Mouse (Mus musculus): Measurements from ENCODE around the gene Itga3. TPM values are rescaled to one million over a fixed set of nuclear protein-coding genes. Genes with fewer than 3 reads are reported as not detected.

Itga3 gene
- polyA plus RNA-seq, 1 experiment = 0.27 TPM

DNA sequence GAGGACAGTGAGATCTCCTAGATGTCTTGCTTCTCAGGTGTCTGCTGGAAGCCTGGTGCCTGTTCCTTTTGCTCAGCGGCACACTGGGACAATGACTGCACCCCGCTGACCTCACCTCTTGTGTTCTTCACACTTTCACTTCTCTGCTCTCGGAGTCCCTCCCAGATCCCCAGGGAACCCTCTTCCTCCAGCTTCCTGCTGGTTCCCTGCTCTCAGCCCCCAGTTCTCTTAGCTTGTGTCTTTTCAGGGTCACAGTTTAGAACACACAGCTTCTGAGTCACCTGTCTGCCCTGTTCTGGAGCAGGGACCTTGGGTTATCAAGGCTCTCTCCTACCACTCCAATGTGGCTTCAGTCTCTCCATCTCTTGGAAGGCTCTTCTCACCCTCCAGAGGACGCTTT lies 7.6 kb upstream of the Itga3 start:
- H3K4me1 ChIP-seq (ENCODE audit: control insufficient read depth, insufficient read depth, low read length) = no peaks in the 10 kb centered on the region
- no peak for TF ChIP-seq POLR2A (IDR thresholded peaks at IDR 0.05; ENCODE audit: borderline replicate concordance, low read depth, low read length)
- TF ChIP-seq CTCF (IDR thresholded peaks at IDR 0.05; ENCODE audit: low read depth, low read length) = no peak
- no peak overlapping the region for H3K4me3 ChIP-seq (ENCODE audit: insufficient read depth, low read length)
- no peak overlapping the region for H3K27ac ChIP-seq (ENCODE audit: insufficient read depth, low read depth, low read length)

DNA sequence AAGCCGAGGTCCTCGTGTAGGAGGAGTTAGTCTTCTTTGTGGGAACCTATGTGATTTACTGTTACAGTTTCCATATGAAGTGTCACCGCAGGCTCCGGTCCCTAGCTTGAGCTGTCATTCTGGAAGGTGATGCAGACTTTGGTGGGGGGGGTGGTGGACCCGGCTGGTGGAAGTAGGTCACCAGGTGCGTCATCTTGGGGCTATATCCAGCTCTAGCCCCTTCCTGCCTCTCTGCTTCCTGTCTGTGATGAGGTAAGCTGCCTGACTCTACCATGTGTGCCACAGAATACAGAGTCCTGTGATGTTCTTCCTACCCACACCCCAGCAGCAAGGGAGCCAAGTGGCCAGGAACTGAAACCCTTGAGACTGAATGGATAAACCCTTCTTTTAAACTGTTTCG lies 6.3 kb upstream of the Itga3 start:
- H3K27ac ChIP-seq (ENCODE audit: insufficient read depth, low read depth, low read length) = no peak overlapping the region
- TF ChIP-seq CTCF (IDR thresholded peaks at IDR 0.05; ENCODE audit: low read depth, low read length) = no peak
- no peak for TF ChIP-seq POLR2A (IDR thresholded peaks at IDR 0.05; ENCODE audit: borderline replicate concordance, low read depth, low read length)
- H3K4me3 ChIP-seq (ENCODE audit: insufficient read depth, low read length) = no peak overlapping the region
- no peaks in the 10 kb centered on the region for H3K4me1 ChIP-seq (ENCODE audit: control insufficient read depth, insufficient read depth, low read length)

DNA sequence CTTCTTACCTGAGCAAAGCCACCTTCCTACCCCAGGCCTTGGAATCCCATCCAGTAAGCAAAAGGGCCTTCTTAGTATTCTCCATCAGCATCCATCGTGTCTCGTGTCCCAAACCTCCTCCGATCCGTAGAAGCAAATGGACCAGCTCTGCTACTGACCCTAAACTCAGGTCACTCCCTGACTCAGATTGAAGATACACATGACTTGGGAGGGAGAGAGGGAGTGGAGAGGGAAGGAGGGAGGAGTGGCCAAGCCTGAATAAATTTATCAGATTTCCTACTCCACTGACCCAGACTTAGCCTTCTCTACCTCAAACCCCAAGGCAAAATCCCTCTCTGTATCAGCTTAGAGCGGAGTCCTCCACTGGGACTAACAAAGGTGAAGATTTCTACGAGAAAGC lies 4.2 kb upstream of the Itga3 start:
- TF ChIP-seq CTCF (IDR thresholded peaks at IDR 0.05; ENCODE audit: low read depth, low read length) = no peak
- TF ChIP-seq POLR2A (IDR thresholded peaks at IDR 0.05; ENCODE audit: borderline replicate concordance, low read depth, low read length) = no peak
- Histone ChIP-seq H3K4me3 (ENCODE audit: insufficient read depth, low read length) (no peak overlapping the region), H3K27ac (ENCODE audit: insufficient read depth, low read depth, low read length) (no peak overlapping the region), H3K4me1 (ENCODE audit: control insufficient read depth, insufficient read depth, low read length) (no peaks in the 10 kb centered on the region)

DNA sequence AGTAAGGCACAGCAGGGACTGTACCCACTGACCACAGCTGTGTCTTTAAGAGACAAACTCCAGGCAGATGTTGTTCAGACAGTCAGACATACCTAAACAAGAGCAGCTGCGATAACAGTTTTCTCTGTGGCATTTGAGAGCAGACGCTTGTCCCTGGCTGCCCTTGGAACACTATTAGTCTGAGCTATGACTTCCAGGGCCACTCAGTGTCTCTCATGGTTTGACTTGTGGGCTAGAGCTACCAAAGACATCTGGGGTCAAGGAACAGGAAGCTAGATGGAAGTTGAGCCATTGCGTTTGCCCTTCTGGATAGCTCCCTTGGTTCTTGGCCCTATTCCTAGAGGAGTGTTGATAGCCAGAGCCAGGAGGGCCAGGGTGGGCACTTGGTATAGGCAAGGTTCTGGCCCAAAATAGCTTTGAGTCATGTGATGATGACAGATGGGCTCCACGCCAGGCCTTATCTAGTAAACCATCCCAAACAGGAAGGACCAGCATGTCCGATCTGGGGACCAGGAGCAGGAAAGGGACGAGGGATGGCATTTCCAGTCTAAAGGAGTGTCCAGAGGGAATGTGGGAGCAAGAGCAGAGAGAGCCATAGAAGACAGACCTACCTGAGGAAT lies 2.8 kb upstream of the Itga3 start:
- Histone ChIP-seq H3K27ac (ENCODE audit: insufficient read depth, low read depth, low read length) (no peak overlapping the region), H3K4me1 (ENCODE audit: control insufficient read depth, insufficient read depth, low read length) (no peaks in the 10 kb centered on the region), H3K4me3 (ENCODE audit: insufficient read depth, low read length) (no peak overlapping the region)
- no peak for TF ChIP-seq POLR2A (IDR thresholded peaks at IDR 0.05; ENCODE audit: borderline replicate concordance, low read depth, low read length)
- TF ChIP-seq CTCF (IDR thresholded peaks at IDR 0.05; ENCODE audit: low read depth, low read length) = no peak

DNA sequence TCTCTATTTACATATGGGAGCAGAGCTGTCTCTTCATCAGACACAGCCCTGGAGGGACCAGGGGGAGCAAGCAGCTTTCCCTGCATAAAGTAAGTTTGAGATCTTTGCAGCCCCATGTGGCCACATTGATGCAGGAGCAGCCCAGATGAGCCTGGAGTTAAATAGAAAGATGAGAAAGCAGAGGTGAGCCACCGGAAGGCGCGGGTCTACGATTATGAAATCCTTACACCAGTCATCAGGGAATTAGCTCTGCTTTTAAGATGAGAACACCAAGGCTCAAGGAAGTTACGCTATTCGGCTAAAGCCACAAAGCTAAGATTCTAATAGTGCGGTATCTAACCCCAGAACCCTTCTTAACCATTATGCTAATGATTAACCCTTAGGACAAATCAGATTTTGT lies 1.4 kb upstream of the Itga3 start:
- no peak overlapping the region for H3K4me3 ChIP-seq (ENCODE audit: insufficient read depth, low read length)
- no peaks in the 10 kb centered on the region for H3K4me1 ChIP-seq (ENCODE audit: control insufficient read depth, insufficient read depth, low read length)
- TF ChIP-seq POLR2A (IDR thresholded peaks at IDR 0.05; ENCODE audit: borderline replicate concordance, low read depth, low read length) = no peak
- TF ChIP-seq CTCF (IDR thresholded peaks at IDR 0.05; ENCODE audit: low read depth, low read length) = no peak
- no peak overlapping the region for H3K27ac ChIP-seq (ENCODE audit: insufficient read depth, low read depth, low read length)

DNA sequence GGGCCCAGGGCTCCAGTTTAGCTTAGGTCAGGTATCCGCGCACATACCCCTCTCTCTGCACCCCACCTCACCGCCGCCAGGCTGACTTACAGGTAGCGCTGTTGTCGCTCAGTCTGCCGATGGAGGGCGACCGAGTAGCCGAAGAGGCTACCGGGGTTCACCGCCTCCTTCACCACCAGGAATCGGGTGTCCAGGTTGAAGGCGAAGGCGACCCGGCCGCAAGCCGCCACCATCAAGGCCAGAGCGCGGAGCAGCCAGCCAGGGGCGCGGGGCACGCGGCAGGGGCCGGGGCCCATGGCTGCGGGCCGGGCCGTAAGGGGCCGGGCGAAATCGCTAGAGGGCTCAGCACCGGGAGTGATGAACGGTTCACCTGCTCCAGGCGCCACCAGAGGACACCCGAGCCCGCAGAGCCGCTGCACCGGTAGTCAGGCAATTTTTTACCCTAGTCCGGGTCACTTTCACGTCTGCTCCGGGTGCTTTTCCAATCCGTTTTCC lies 513 bp downstream of the Itga3 start:
- H3K4me1 ChIP-seq (ENCODE audit: control insufficient read depth, insufficient read depth, low read length) = no peaks in the 10 kb centered on the region
- no peak for TF ChIP-seq CTCF (IDR thresholded peaks at IDR 0.05; ENCODE audit: low read depth, low read length)
- no peak for TF ChIP-seq POLR2A (IDR thresholded peaks at IDR 0.05; ENCODE audit: borderline replicate concordance, low read depth, low read length)
- peak overlapping the region; percentile 32 for H3K4me3 ChIP-seq (ENCODE audit: insufficient read depth, low read length)
- H3K27ac ChIP-seq (ENCODE audit: insufficient read depth, low read depth, low read length) = no peak overlapping the region

DNA sequence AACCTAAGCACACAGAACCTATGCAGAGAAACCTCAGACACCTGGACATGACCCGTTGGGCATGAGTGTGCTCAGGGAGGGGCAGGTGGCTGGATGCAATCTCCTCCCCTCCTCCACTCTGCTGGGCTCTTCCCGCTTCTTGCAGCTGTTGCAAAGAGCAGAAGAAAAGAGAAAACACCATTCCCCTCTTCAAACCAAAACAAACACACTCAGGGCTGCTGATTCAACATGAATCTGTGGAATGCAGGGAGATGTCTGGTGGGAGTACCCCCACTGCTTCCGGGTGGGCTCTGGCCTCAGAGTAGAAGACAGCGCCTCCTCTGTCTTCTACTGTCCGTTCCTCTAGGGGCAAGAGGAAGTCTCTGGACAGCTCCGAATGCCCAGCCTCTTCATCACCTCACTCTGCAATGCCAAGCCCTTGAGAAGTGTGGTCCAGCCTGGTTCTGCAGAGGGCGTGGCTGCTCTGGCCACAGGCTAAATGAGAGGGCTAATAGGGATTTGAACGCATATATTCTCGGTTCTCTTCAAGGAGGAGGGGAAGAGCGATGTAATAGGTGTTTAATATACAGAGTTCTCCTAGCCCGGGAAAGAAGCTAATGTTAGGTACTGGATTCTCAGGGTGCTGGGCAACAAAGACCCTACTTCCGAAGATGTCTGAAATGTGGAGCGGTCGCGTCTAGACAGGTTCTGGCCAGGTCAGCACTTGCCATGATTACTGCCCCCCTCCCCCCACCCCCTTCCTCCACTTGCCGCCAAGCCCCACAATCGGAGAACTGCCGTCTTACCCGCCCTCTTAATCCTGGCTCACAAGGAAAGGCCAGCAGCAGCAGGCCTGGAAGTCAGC lies 1.2 kb downstream of the Itga3 start:
- H3K4me1 ChIP-seq (ENCODE audit: control insufficient read depth, insufficient read depth, low read length) = no peaks in the 10 kb centered on the region
- TF ChIP-seq CTCF (IDR thresholded peaks at IDR 0.05; ENCODE audit: low read depth, low read length) = 0 out of 2 replicates have a peak, but pooled peaks have one; percentile 19
- no peak for TF ChIP-seq POLR2A (IDR thresholded peaks at IDR 0.05; ENCODE audit: borderline replicate concordance, low read depth, low read length)
- no peak overlapping the region for H3K4me3 ChIP-seq (ENCODE audit: insufficient read depth, low read length)
- H3K27ac ChIP-seq (ENCODE audit: insufficient read depth, low read depth, low read length) = no peak overlapping the region

DNA sequence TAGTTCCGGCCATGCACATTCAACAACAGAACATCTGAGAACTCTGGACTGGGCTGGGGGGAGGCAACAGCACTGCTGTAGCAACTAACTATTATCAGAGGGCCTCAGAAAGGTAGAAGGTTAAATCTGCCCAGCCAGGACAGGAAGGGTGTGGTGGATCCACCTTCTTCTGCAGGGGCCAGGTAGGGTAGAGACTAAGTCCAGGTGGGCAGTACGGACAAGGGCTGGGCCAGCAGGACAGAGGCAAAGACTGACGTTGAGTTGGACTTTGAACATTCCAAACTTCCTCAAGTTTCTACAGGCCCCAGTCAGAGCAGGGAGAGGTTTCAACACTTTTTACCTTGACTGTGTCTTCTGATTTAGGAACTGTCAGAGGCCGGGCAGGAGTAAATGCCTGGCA lies 1.9 kb downstream of the Itga3 start:
- no peak overlapping the region for H3K27ac ChIP-seq (ENCODE audit: insufficient read depth, low read depth, low read length)
- no peak for TF ChIP-seq POLR2A (IDR thresholded peaks at IDR 0.05; ENCODE audit: borderline replicate concordance, low read depth, low read length)
- TF ChIP-seq CTCF (IDR thresholded peaks at IDR 0.05; ENCODE audit: low read depth, low read length) = no peak

DNA sequence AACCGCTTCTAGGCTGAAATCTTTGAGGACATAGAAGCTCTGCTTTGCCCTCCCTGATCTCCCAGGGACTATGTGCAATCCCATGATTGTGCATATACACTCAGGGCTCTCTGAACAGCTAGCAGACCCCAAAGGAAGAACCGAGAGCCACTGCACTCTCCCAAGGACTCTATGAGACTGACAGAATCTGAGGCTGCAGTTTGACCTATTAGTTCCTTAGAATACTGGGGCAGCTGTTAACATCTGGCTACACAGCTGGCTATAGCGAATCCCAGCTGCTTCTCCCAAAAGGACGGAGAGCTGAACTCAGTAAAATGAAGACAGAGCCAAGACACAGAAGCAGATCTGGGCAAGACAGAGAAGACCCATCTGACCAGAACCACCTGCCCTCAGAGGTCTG lies 2.8 kb downstream of the Itga3 start:
- Histone ChIP-seq H3K4me1 (ENCODE audit: control insufficient read depth, insufficient read depth, low read length) (no peaks in the 10 kb centered on the region), H3K27ac (ENCODE audit: insufficient read depth, low read depth, low read length) (no peak overlapping the region), H3K4me3 (ENCODE audit: insufficient read depth, low read length) (no peak overlapping the region)
- TF ChIP-seq POLR2A (IDR thresholded peaks at IDR 0.05; ENCODE audit: borderline replicate concordance, low read depth, low read length) (no peak), CTCF (IDR thresholded peaks at IDR 0.05; ENCODE audit: low read depth, low read length) (no peak)

More for the DNA sequence above, 1.9 kb downstream of the Itga3 start:
- Histone ChIP-seq H3K4me3 (ENCODE audit: insufficient read depth, low read length) (no peak overlapping the region), H3K4me1 (ENCODE audit: control insufficient read depth, insufficient read depth, low read length) (no peaks in the 10 kb centered on the region)

DNA sequence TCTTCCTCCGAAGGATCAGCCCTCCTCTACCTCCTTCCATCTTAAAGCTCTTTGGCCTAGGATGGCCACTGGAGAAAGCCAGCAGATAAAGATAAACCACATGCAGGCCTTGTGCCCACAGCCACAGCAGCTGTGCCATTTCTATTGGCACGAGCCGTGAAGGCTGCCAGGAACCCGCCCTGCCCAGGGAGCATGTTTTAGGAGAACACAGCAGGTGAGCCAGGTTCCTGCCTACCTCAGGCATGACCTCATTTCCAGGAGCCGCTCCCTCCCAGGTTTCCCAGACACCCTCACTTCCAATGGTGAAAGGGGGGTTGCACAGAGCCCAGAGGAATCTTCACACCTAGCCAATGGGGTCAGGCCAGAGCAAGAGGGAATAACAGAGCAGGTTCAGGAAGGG lies 3.8 kb downstream of the Itga3 start:
- TF ChIP-seq POLR2A (IDR thresholded peaks at IDR 0.05; ENCODE audit: borderline replicate concordance, low read depth, low read length) = no peak
- no peak for TF ChIP-seq CTCF (IDR thresholded peaks at IDR 0.05; ENCODE audit: low read depth, low read length)
- Histone ChIP-seq H3K4me3 (ENCODE audit: insufficient read depth, low read length) (no peak overlapping the region), H3K27ac (ENCODE audit: insufficient read depth, low read depth, low read length) (no peak overlapping the region), H3K4me1 (ENCODE audit: control insufficient read depth, insufficient read depth, low read length) (no peaks in the 10 kb centered on the region)

Data from bone marrow macrophage, adult 2 months (primary cell).